Mouse (Mus musculus): ENCODE data around the gene Pstpip1. TPM values are rescaled to one million over a fixed set of nuclear protein-coding genes. Genes with fewer than 3 reads are reported as not detected.

Gene Pstpip1
- polyA plus RNA-seq, 1 experiment from 2014 or later = 1.0 TPM

GRCm38 (mm10) chr9:56151745-56152481 lies 62.2 kb downstream of the Pstpip1 start:
- WGBS = 63% methylated on average over 7 of the region's 7 CpGs

GRCm38 (mm10) chr9:56152482-56153007 lies 62.8 kb downstream of the Pstpip1 start:
- no peak for ATAC-seq (ENCODE audit: insufficient number of reproducible peaks, insufficient read depth, low FRiP score, low TSS enrichment, low read depth)
- no peaks in the 10 kb centered on the region for H3K9me3 ChIP-seq
- no peak overlapping the region for H3K4me3 ChIP-seq (replicated peaks)
- no peaks in the 10 kb centered on the region for H3K27me3 ChIP-seq
- H3K36me3 ChIP-seq = peaks cover 10% of the 10 kb centered on the region; the same call in 1 of the 2 replicates
- H3K4me1 ChIP-seq (replicated peaks) = peaks cover 21% of the 10 kb centered on the region
- no peak overlapping the region for H3K9ac ChIP-seq (replicated peaks)
- WGBS = 85% methylated on average over 4 of the region's 4 CpGs
- no peak overlapping the region for H3K27ac ChIP-seq
- no peak overlapping the region for H3K4me2 ChIP-seq

More at GRCm38 (mm10) chr9:56151745-56152481, 62.2 kb downstream of the Pstpip1 start:
- no peak overlapping the region for H3K9ac ChIP-seq (replicated peaks)
- H3K4me1 ChIP-seq (replicated peaks) = peaks cover 21% of the 10 kb centered on the region
- H3K27me3 ChIP-seq = no peaks in the 10 kb centered on the region
- no peak for ATAC-seq (ENCODE audit: insufficient number of reproducible peaks, insufficient read depth, low FRiP score, low TSS enrichment, low read depth)
- H3K4me3 ChIP-seq (replicated peaks) = no peak overlapping the region
- H3K27ac ChIP-seq = no peak overlapping the region
- no peaks in the 10 kb centered on the region for H3K9me3 ChIP-seq
- peaks cover 16% of the 10 kb centered on the region for H3K36me3 ChIP-seq
- H3K4me2 ChIP-seq = no peak overlapping the region

- Histone ChIP-seq H3K4me2 (no peak overlapping the region), H3K4me3 (replicated peaks) (no peak overlapping the region), H3K27me3 (no peaks in the 10 kb centered on the region), H3K9me3 (no peaks in the 10 kb centered on the region), H3K4me1 (replicated peaks) (peaks cover 31% of the 10 kb centered on the region), H3K9ac (replicated peaks) (no peak overlapping the region), H3K36me3 (peaks cover 10% of the 10 kb centered on the region; the same call in 1 of the 2 replicates), H3K27ac (no peak overlapping the region)
- 94% methylated on average over 5 of the region's 5 CpGs for WGBS
- ATAC-seq (ENCODE audit: insufficient number of reproducible peaks, insufficient read depth, low FRiP score, low TSS enrichment, low read depth) = no peak
These were observed 64.8 kb downstream of the Pstpip1 start for GRCm38 (mm10) chr9:56154572-56154971.

GRCm38 (mm10) chr9:56158077-56158476 lies 68.3 kb downstream of the Pstpip1 start:
- Histone ChIP-seq H3K4me2 (peak overlapping the region; percentile 3), H3K36me3 (no peaks in the 10 kb centered on the region), H3K27me3 (no peaks in the 10 kb centered on the region), H3K4me3 (replicated peaks) (no peak overlapping the region), H3K9ac (replicated peaks) (no peak overlapping the region), H3K27ac (no peak overlapping the region), H3K4me1 (replicated peaks) (peaks cover 32% of the 10 kb centered on the region), H3K9me3 (no peaks in the 10 kb centered on the region)
- 76% methylated on average over 2 of the region's 2 CpGs for WGBS
- no peak for ATAC-seq (ENCODE audit: insufficient number of reproducible peaks, insufficient read depth, low FRiP score, low TSS enrichment, low read depth)

GRCm38 (mm10) chr9:56159456-56159855 lies 69.7 kb downstream of the Pstpip1 start:
- ATAC-seq (ENCODE audit: insufficient number of reproducible peaks, insufficient read depth, low FRiP score, low TSS enrichment, low read depth) = no peak
- no peaks in the 10 kb centered on the region for H3K27me3 ChIP-seq
- H3K4me1 ChIP-seq (replicated peaks) = peaks cover 27% of the 10 kb centered on the region
- 5% methylated on average over 2 of the region's 2 CpGs for WGBS
- H3K9ac ChIP-seq (replicated peaks) = peak overlapping the region; percentile 98; the same call in 1 of the 2 replicates
- H3K36me3 ChIP-seq = no peaks in the 10 kb centered on the region
- no peaks in the 10 kb centered on the region for H3K9me3 ChIP-seq
- H3K27ac ChIP-seq = no peak overlapping the region
- H3K4me2 ChIP-seq = peak overlapping the region; percentile 62
- peak overlapping the region; percentile 98 for H3K4me3 ChIP-seq (replicated peaks)

- Histone ChIP-seq H3K27me3 (no peaks in the 10 kb centered on the region), H3K36me3 (no peaks in the 10 kb centered on the region), H3K4me1 (replicated peaks) (peaks cover 33% of the 10 kb centered on the region), H3K9me3 (no peaks in the 10 kb centered on the region), H3K9ac (replicated peaks) (peak overlapping the region; percentile 98), H3K4me3 (replicated peaks) (peak overlapping the region; percentile 98), H3K4me2 (peak overlapping the region; percentile 62), H3K27ac (peak overlapping the region; percentile 96)
- peak; percentile 93 for ATAC-seq (ENCODE audit: insufficient number of reproducible peaks, insufficient read depth, low FRiP score, low TSS enrichment, low read depth)
- WGBS = under 1% methylated on average over 82 of the region's 82 CpGs
These were observed 70.8 kb downstream of the Pstpip1 start for GRCm38 (mm10) chr9:56160341-56161141.

DNA sequence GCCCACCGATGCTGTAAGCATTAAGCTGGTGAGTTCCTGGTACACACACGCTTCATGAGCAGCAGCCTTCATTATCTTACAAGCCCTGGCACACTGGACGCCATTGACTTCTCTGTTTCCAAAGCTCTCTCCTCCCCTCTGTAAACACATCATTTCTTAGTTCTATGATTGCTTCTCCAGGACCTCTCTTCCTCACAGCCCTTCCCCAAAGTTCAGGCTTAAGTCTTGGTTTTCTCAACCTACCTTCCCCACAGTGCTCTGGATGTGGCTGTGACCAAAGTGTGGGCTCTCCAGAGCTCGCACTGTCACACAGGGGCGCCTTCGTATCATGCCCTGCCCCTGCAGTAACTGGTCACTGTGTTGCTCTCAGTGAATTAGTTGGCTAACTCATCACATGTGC lies 75.6 kb downstream of the Pstpip1 start, which contains the start of gene Tspan3:
TSS of gene Tspan3 (minus strand) at position 101 of the 400 bp plus-strand sequence.
- Histone ChIP-seq H3K4me3 (replicated peaks) (no peak within 1 kb of the TSS), H3K27ac (peak within 1 kb of the TSS; percentile 83), H3K36me3 (no peaks in the 10 kb centered on the region), H3K27me3 (no peaks in the 10 kb centered on the region), H3K9me3 (no peaks in the 10 kb centered on the region; the same call in 1 of the 2 replicates), H3K4me1 (replicated peaks) (peaks cover 43% of the 10 kb centered on the region), H3K9ac (replicated peaks) (no peak within 1 kb of the TSS), H3K4me2 (peak within 1 kb of the TSS; percentile 28; the same call in 1 of the 2 replicates)
- WGBS = 88% methylated on average over 6 of the region's 6 CpGs
- ATAC-seq (ENCODE audit: insufficient number of reproducible peaks, insufficient read depth, low FRiP score, low TSS enrichment, low read depth) = no peak

GRCm38 (mm10) chr9:56166161-56166560 lies 76.4 kb downstream of the Pstpip1 start:
- 23% methylated on average over 5 of the region's 5 CpGs for WGBS
- Histone ChIP-seq H3K4me3 (replicated peaks) (no peak overlapping the region), H3K9me3 (no peaks in the 10 kb centered on the region; the same call in 1 of the 2 replicates), H3K27me3 (no peaks in the 10 kb centered on the region), H3K4me2 (0 out of 2 replicates have a peak overlapping the region, but pooled peaks have one; percentile 28), H3K27ac (peak overlapping the region; percentile 83), H3K9ac (replicated peaks) (no peak overlapping the region), H3K36me3 (no peaks in the 10 kb centered on the region), H3K4me1 (replicated peaks) (peaks cover 40% of the 10 kb centered on the region)
- no peak for ATAC-seq (ENCODE audit: insufficient number of reproducible peaks, insufficient read depth, low FRiP score, low TSS enrichment, low read depth)

GRCm38 (mm10) chr9:56167690-56168089 lies 77.9 kb downstream of the Pstpip1 start:
- H3K27ac ChIP-seq = no peak overlapping the region
- H3K4me2 ChIP-seq = no peak overlapping the region
- H3K36me3 ChIP-seq = no peaks in the 10 kb centered on the region
- H3K4me3 ChIP-seq (replicated peaks) = no peak overlapping the region
- no peak overlapping the region for H3K9ac ChIP-seq (replicated peaks)
- no peak for ATAC-seq (ENCODE audit: insufficient number of reproducible peaks, insufficient read depth, low FRiP score, low TSS enrichment, low read depth)
- 58% methylated on average over 6 of the region's 6 CpGs for WGBS
- no peaks in the 10 kb centered on the region for H3K27me3 ChIP-seq
- H3K9me3 ChIP-seq = no peaks in the 10 kb centered on the region; the same call in 1 of the 2 replicates
- H3K4me1 ChIP-seq (replicated peaks) = peaks cover 33% of the 10 kb centered on the region

- Histone ChIP-seq H3K36me3 (no peaks in the 10 kb centered on the region), H3K4me1 (replicated peaks) (no peaks in the 10 kb centered on the region), H3K9me3 (no peaks in the 10 kb centered on the region; the same call in 1 of the 2 replicates), H3K4me3 (replicated peaks) (no peak overlapping the region), H3K27me3 (no peaks in the 10 kb centered on the region), H3K27ac (no peak overlapping the region), H3K4me2 (no peak overlapping the region), H3K9ac (replicated peaks) (no peak overlapping the region)
- no peak for ATAC-seq (ENCODE audit: insufficient number of reproducible peaks, insufficient read depth, low FRiP score, low TSS enrichment, low read depth)
- WGBS = 86% methylated on average over 3 of the region's 3 CpGs
These were observed 85.6 kb downstream of the Pstpip1 start for GRCm38 (mm10) chr9:56175316-56175715.

DNA sequence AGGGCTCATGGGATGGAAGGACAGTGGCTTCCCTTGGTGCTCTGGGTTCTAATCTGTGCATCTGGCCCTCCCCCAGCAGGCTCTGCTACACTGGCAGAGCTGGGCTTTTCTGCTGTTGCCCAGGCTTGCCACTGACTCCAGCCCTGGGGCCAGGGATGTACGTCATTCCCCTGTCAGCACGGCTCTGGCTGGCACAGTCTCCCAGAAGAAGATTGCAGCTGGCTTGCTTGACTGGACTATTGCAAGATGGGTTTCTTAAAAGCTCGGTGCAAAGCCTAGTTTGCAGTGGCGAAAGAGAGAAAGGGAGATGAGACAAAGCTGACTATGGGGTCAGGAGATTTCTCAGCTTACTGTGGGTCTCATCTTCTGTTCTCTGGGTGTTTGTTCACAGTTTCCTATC lies 87.6 kb downstream of the Pstpip1 start:
- Histone ChIP-seq H3K4me1 (replicated peaks) (no peaks in the 10 kb centered on the region), H3K27ac (no peak overlapping the region), H3K4me2 (no peak overlapping the region), H3K27me3 (no peaks in the 10 kb centered on the region), H3K36me3 (no peaks in the 10 kb centered on the region), H3K9me3 (no peaks in the 10 kb centered on the region), H3K9ac (replicated peaks) (no peak overlapping the region), H3K4me3 (replicated peaks) (no peak overlapping the region)
- ATAC-seq (ENCODE audit: insufficient number of reproducible peaks, insufficient read depth, low FRiP score, low TSS enrichment, low read depth) = no peak
- WGBS = 79% methylated on average over 4 of the region's 4 CpGs

Data from limb, embryonic 12.5 days (tissue).